Mouse (Mus musculus): ENCODE results near the gene Slc25a12. TPM values are rescaled to one million over a fixed set of nuclear protein-coding genes. Genes with fewer than 3 reads are reported as not detected.
A peak's percentile ranks its signal among the peaks of the same experiment; 100 is the strongest.
"Not testable (repeated sequence)": the region's sequence is repeated elsewhere in the genome, so short reads cannot be mapped to it uniquely, and the experiment has no call there.

Slc25a12 gene
- polyA plus RNA-seq, 1 experiment from 2014 or later, result 27.7 TPM

GRCm38 (mm10) chr2:71372261-71372660, 4.7 kb upstream of the Slc25a12 start:
- not testable (repeated sequence) for H3K36me3 ChIP-seq; H3K27me3 ChIP-seq; H3K27ac ChIP-seq; H3K9me3 ChIP-seq (replicated peaks); ATAC-seq (ENCODE audit: low read depth); H3K4me2 ChIP-seq; DNase-seq; H3K4me3 ChIP-seq (replicated peaks); H3K9ac ChIP-seq
- H3K4me1 ChIP-seq (replicated peaks), result peaks cover 42% of the 10 kb centered on the region
- 70% methylated on average over 4 of the region's 4 CpGs for WGBS (ENCODE audit: insufficient replicate concordance)

- Histone ChIP-seq H3K4me3 (replicated peaks) (no peak overlapping the region), H3K4me2 (no peak overlapping the region), H3K36me3 (no peaks in the 10 kb centered on the region), H3K9ac (no peak overlapping the region), H3K9me3 (replicated peaks) (no peaks in the 10 kb centered on the region), H3K4me1 (replicated peaks) (peaks cover 39% of the 10 kb centered on the region), H3K27ac (no peak overlapping the region), H3K27me3 (no peaks in the 10 kb centered on the region)
- ATAC-seq (ENCODE audit: low read depth) (no peak), DNase-seq (no peak)
- 83% methylated on average over 5 of the region's 5 CpGs for WGBS (ENCODE audit: insufficient replicate concordance)
Measured at GRCm38 (mm10) chr2:71371790-71372189, 4.2 kb upstream of the Slc25a12 start.

- Histone ChIP-seq H3K9me3 (replicated peaks) (no peaks in the 10 kb centered on the region), H3K4me2 (peak overlapping the region; percentile 87), H3K27me3 (no peaks in the 10 kb centered on the region), H3K36me3 (no peaks in the 10 kb centered on the region), H3K27ac (peak overlapping the region; percentile 89), H3K4me1 (replicated peaks) (peaks cover 25% of the 10 kb centered on the region), H3K4me3 (replicated peaks) (peak overlapping the region; percentile 77), H3K9ac (peak overlapping the region; percentile 87)
- 41% methylated on average over 8 of the region's 8 CpGs for WGBS (ENCODE audit: insufficient replicate concordance)
- ATAC-seq (ENCODE audit: low read depth) (no peak), DNase-seq (no peak)
Measured at GRCm38 (mm10) chr2:71368086-71368485, 537 bp upstream of the Slc25a12 start.

GRCm38 (mm10) chr2:71366618-71367124, 878 bp downstream of the Slc25a12 start:
- 7% methylated on average over 9 of the region's 9 CpGs for WGBS (ENCODE audit: insufficient replicate concordance)
- no peak for DNase-seq
- peaks cover 2% of the 10 kb centered on the region; the same call in 1 of the 2 replicates for H3K36me3 ChIP-seq
- no peak for ATAC-seq (ENCODE audit: low read depth)
- peak overlapping the region; percentile 87 for H3K9ac ChIP-seq
- H3K4me2 ChIP-seq, result peak overlapping the region; percentile 87
- peaks cover 25% of the 10 kb centered on the region for H3K4me1 ChIP-seq (replicated peaks)
- H3K27me3 ChIP-seq, result no peaks in the 10 kb centered on the region
- peak overlapping the region; percentile 77 for H3K4me3 ChIP-seq (replicated peaks)
- peak overlapping the region; percentile 89 for H3K27ac ChIP-seq
- no peaks in the 10 kb centered on the region for H3K9me3 ChIP-seq (replicated peaks)

- Histone ChIP-seq H3K4me1 (replicated peaks) (peaks cover 18% of the 10 kb centered on the region; the same call in 1 of the 2 replicates), H3K36me3 (peaks cover 6% of the 10 kb centered on the region; the same call in 1 of the 2 replicates), H3K9ac (no peak overlapping the region), H3K9me3 (replicated peaks) (no peaks in the 10 kb centered on the region), H3K27me3 (no peaks in the 10 kb centered on the region), H3K4me3 (replicated peaks) (no peak overlapping the region), H3K4me2 (no peak overlapping the region), H3K27ac (no peak overlapping the region)
- 83% methylated on average over 1 of the region's 1 CpGs for WGBS (ENCODE audit: insufficient replicate concordance)
- DNase-seq (no peak), ATAC-seq (ENCODE audit: low read depth) (no peak)
Measured at GRCm38 (mm10) chr2:71360192-71360591, 7.4 kb downstream of the Slc25a12 start.

- WGBS (ENCODE audit: insufficient replicate concordance), result 76% methylated on average over 5 of the region's 5 CpGs
- no peak for DNase-seq
- no peak for ATAC-seq (ENCODE audit: low read depth)
- no peak overlapping the region for H3K9ac ChIP-seq
- H3K4me3 ChIP-seq (replicated peaks), result no peak overlapping the region
- no peak overlapping the region for H3K27ac ChIP-seq
- H3K36me3 ChIP-seq, result peaks cover 6% of the 10 kb centered on the region; the same call in 1 of the 2 replicates
- H3K9me3 ChIP-seq (replicated peaks), result no peaks in the 10 kb centered on the region
- H3K4me2 ChIP-seq, result no peak overlapping the region
- no peaks in the 10 kb centered on the region for H3K27me3 ChIP-seq
- peaks cover 27% of the 10 kb centered on the region for H3K4me1 ChIP-seq (replicated peaks)
Measured at GRCm38 (mm10) chr2:71358347-71358746, 9.2 kb downstream of the Slc25a12 start.

GRCm38 (mm10) chr2:71354055-71354425, 13.5 kb downstream of the Slc25a12 start:
- Histone ChIP-seq H3K27me3 (no peaks in the 10 kb centered on the region), H3K27ac (no peak overlapping the region), H3K4me3 (replicated peaks) (no peak overlapping the region), H3K9me3 (replicated peaks) (no peaks in the 10 kb centered on the region), H3K9ac (no peak overlapping the region), H3K4me1 (replicated peaks) (peaks cover 30% of the 10 kb centered on the region), H3K36me3 (no peaks in the 10 kb centered on the region), H3K4me2 (no peak overlapping the region)
- no peak for ATAC-seq (ENCODE audit: low read depth)
- 73% methylated on average over 5 of the region's 5 CpGs for WGBS (ENCODE audit: insufficient replicate concordance)
- no peak for DNase-seq

GRCm38 (mm10) chr2:71353306-71354054, 14.1 kb downstream of the Slc25a12 start:
- no peak overlapping the region for H3K4me3 ChIP-seq (replicated peaks)
- H3K36me3 ChIP-seq, result no peaks in the 10 kb centered on the region
- no peak for ATAC-seq (ENCODE audit: low read depth)
- H3K9ac ChIP-seq, result no peak overlapping the region
- H3K9me3 ChIP-seq (replicated peaks), result no peaks in the 10 kb centered on the region
- no peak overlapping the region; the same call in 1 of the 2 replicates for H3K4me2 ChIP-seq
- H3K27ac ChIP-seq, result no peak overlapping the region
- no peak for DNase-seq
- H3K4me1 ChIP-seq (replicated peaks), result peaks cover 30% of the 10 kb centered on the region
- no peaks in the 10 kb centered on the region for H3K27me3 ChIP-seq
- 33% methylated on average over 10 of the region's 10 CpGs for WGBS (ENCODE audit: insufficient replicate concordance)

GRCm38 (mm10) chr2:71351727-71351987, 15.9 kb downstream of the Slc25a12 start:
- H3K4me1 ChIP-seq (replicated peaks), result peaks cover 13% of the 10 kb centered on the region
- no peaks in the 10 kb centered on the region for H3K36me3 ChIP-seq
- no peaks in the 10 kb centered on the region for H3K27me3 ChIP-seq
- DNase-seq (no peak), ATAC-seq (ENCODE audit: low read depth) (no peak)
- H3K9ac ChIP-seq, result no peak overlapping the region
- WGBS (ENCODE audit: insufficient replicate concordance), result 78% methylated on average over 3 of the region's 3 CpGs
- H3K4me2 ChIP-seq, result no peak overlapping the region
- H3K27ac ChIP-seq, result no peak overlapping the region
- no peak overlapping the region for H3K4me3 ChIP-seq (replicated peaks)
- H3K9me3 ChIP-seq (replicated peaks), result no peaks in the 10 kb centered on the region

- Histone ChIP-seq H3K4me1 (replicated peaks) (peaks cover 12% of the 10 kb centered on the region), H3K27ac (no peak overlapping the region), H3K9me3 (replicated peaks) (no peaks in the 10 kb centered on the region), H3K36me3 (no peaks in the 10 kb centered on the region), H3K9ac (no peak overlapping the region), H3K4me2 (no peak overlapping the region), H3K4me3 (replicated peaks) (no peak overlapping the region), H3K27me3 (no peaks in the 10 kb centered on the region)
- 85% methylated on average over 11 of the region's 11 CpGs for WGBS (ENCODE audit: insufficient replicate concordance)
- no peak for DNase-seq
- ATAC-seq (ENCODE audit: low read depth), result no peak
Measured at GRCm38 (mm10) chr2:71350904-71351726, 16.4 kb downstream of the Slc25a12 start.

- Histone ChIP-seq H3K9ac (no peak overlapping the region), H3K4me2 (no peak overlapping the region), H3K36me3 (no peaks in the 10 kb centered on the region), H3K27ac (no peak overlapping the region), H3K4me3 (replicated peaks) (no peak overlapping the region), H3K4me1 (replicated peaks) (peaks cover 12% of the 10 kb centered on the region), H3K27me3 (no peaks in the 10 kb centered on the region), H3K9me3 (replicated peaks) (no peaks in the 10 kb centered on the region)
- 82% methylated on average over 7 of the region's 7 CpGs for WGBS (ENCODE audit: insufficient replicate concordance)
- ATAC-seq (ENCODE audit: low read depth) (no peak), DNase-seq (no peak)
Measured at GRCm38 (mm10) chr2:71350181-71350580, 17.4 kb downstream of the Slc25a12 start.

All from liver, embryonic 13.5 days (tissue).